Mouse (Mus musculus) neural tube, embryonic 12.5 days (tissue): ENCODE measurements around the gene Uap1l1. TPM values are rescaled to one million over a fixed set of nuclear protein-coding genes. Genes with fewer than 3 reads are reported as not detected.
"Not testable (repeated sequence)": the region's sequence is repeated elsewhere in the genome, so short reads cannot be mapped to it uniquely, and the experiment has no call there.

ENCODE experiments used
- ATAC-seq: fragments of 200-750 bp; cut with Nextera tagmentation; 2 replicates; pipeline ENCODE4 v1.8.0; 2017; ENCODE audit warnings: low read depth, mild to moderate bottlenecking, moderate TSS enrichment, moderate library complexity; ENCODE audit not compliant: low FRiP score
- H3K27ac ChIP-seq: fragments of 300-500 bp; sonication (generic); 2 replicates; pipeline ENCODE4 v1.5.1; 2016
- H3K27me3 ChIP-seq: fragments of 300-500 bp; sonication (generic); replicated peaks from 2 replicates; pipeline ENCODE4 v1.6.1; 2016; ENCODE audit warnings: mild to moderate bottlenecking
- H3K36me3 ChIP-seq: fragments of 300-500 bp; sonication (generic); 2 replicates; pipeline ENCODE4 v1.6.1; 2016; ENCODE audit warnings: mild to moderate bottlenecking
- H3K4me1 ChIP-seq: fragments of 300-500 bp; sonication (generic); 2 replicates; pipeline ENCODE4 v1.6.1; 2016
- H3K4me2 ChIP-seq: fragments of 300-500 bp; sonication (generic); replicated peaks from 2 replicates; pipeline ENCODE4 v1.6.1; 2016; ENCODE audit warnings: mild to moderate bottlenecking
- H3K4me3 ChIP-seq: fragments of 300-500 bp; sonication (generic); 2 replicates; pipeline ENCODE4 v1.5.1; 2016
- H3K9ac ChIP-seq: fragments of 300-500 bp; sonication (generic); 2 replicates; pipeline ENCODE4 v1.6.1; 2016; ENCODE audit warnings: mild to moderate bottlenecking
- H3K9me3 ChIP-seq: fragments of 300-500 bp; sonication (generic); 2 replicates; pipeline ENCODE4 v1.6.1; 2016; ENCODE audit warnings: mild to moderate bottlenecking
- WGBS: fragments of 180-500 bp; shearing (Covaris S2); methylation state at CpG from one replicate; pipeline ENCODE4 v1.1.7; 2016; 5-methylcytosine and 5-hydroxymethylcytosine counted together
- polyA plus RNA-seq: library from polyadenylated mRNA; unstranded; fragments of >200 nt; fragmentation: Nextera tagmentation; extraction: Ambion mirVana; gene quantifications from 2 replicates; pipeline ENCODE4 v1.2.1, GENCODE M21; 2016

The Uap1l1 gene
- 5.6 and 7.2 TPM in 2 replicates for polyA plus RNA-seq

- Histone ChIP-seq H3K27ac (no peak within 1 kb of the TSS), H3K4me1 (0 out of 2 replicates have a peak, but pooled peaks cover 10% of the 10 kb centered on the region), H3K4me3 (peak within 1 kb of the TSS; percentile 48), H3K4me2 (peak within 1 kb of the TSS; percentile 99), H3K9ac (peak within 1 kb of the TSS; percentile 62; the same call in 1 of the 2 replicates), H3K36me3 (no peaks in the 10 kb centered on the region), H3K27me3 (peaks cover 41% of the 10 kb centered on the region), H3K9me3 (no peaks in the 10 kb centered on the region)
- ATAC-seq: peak; percentile 73
- 1% methylated on average over 54 of the region's 54 CpGs for WGBS
These were observed at the start of gene Uap1l1 for GRCm38 (mm10) chr2:25365091-25365761. Gene Uap1l1 (minus strand): TSS chr2:25365682.

GRCm38 (mm10) chr2:25413436-25413835 is 48.0 kb upstream of the Uap1l1 start:
- not testable (repeated sequence) for H3K9ac ChIP-seq, H3K9me3 ChIP-seq, H3K27ac ChIP-seq, ATAC-seq, H3K4me1 ChIP-seq, H3K27me3 ChIP-seq, H3K4me2 ChIP-seq, H3K4me3 ChIP-seq
- peaks cover 20% of the 10 kb centered on the region for H3K36me3 ChIP-seq

GRCm38 (mm10) chr2:25408908-25409307 is 43.4 kb upstream of the Uap1l1 start:
- Histone ChIP-seq H3K4me3 (no peak overlapping the region), H3K4me1 (peaks cover 14% of the 10 kb centered on the region), H3K9ac (no peak overlapping the region), H3K9me3 (no peaks in the 10 kb centered on the region), H3K27ac (no peak overlapping the region), H3K4me2 (no peak overlapping the region), H3K36me3 (peaks cover 34% of the 10 kb centered on the region), H3K27me3 (0 out of 2 replicates have a peak, but pooled peaks cover 4% of the 10 kb centered on the region)
- WGBS: 88% methylated on average over 10 of the region's 10 CpGs
- no peak for ATAC-seq

- 82% methylated on average over 4 of the region's 4 CpGs for WGBS
- H3K4me1 ChIP-seq: peaks cover 29% of the 10 kb centered on the region
- no peaks in the 10 kb centered on the region for H3K9me3 ChIP-seq
- peaks cover 20% of the 10 kb centered on the region for H3K36me3 ChIP-seq
- H3K4me3 ChIP-seq: peak overlapping the region; percentile 89
- no peak overlapping the region for H3K27ac ChIP-seq
- H3K27me3 ChIP-seq: peaks cover 24% of the 10 kb centered on the region
- ATAC-seq: no peak
- H3K4me2 ChIP-seq: peak overlapping the region; percentile 76
- H3K9ac ChIP-seq: peak overlapping the region; percentile 98
These were observed 38.5 kb upstream of the Uap1l1 start for GRCm38 (mm10) chr2:25403994-25404393.

GRCm38 (mm10) chr2:25402972-25403601 is 37.6 kb upstream of the Uap1l1 start:
- Histone ChIP-seq H3K4me1 (peaks cover 29% of the 10 kb centered on the region), H3K9me3 (no peaks in the 10 kb centered on the region), H3K9ac (peak overlapping the region; percentile 98), H3K4me2 (peak overlapping the region; percentile 76), H3K36me3 (peaks cover 13% of the 10 kb centered on the region), H3K27ac (peak overlapping the region; percentile 60), H3K27me3 (peaks cover 33% of the 10 kb centered on the region), H3K4me3 (peak overlapping the region; percentile 89)
- under 1% methylated on average over 54 of the region's 54 CpGs for WGBS
- ATAC-seq: peak; percentile 77

- Histone ChIP-seq H3K4me3 (peak overlapping the region; percentile 89), H3K9me3 (no peaks in the 10 kb centered on the region), H3K4me1 (peaks cover 29% of the 10 kb centered on the region), H3K9ac (peak overlapping the region; percentile 98), H3K27me3 (peaks cover 39% of the 10 kb centered on the region), H3K27ac (no peak overlapping the region; the same call in 1 of the 2 replicates), H3K36me3 (peaks cover 7% of the 10 kb centered on the region; the same call in 1 of the 2 replicates), H3K4me2 (peak overlapping the region; percentile 76)
- WGBS: under 1% methylated on average over 13 of the region's 13 CpGs
- peak; percentile 65 for ATAC-seq
These were observed 37.0 kb upstream of the Uap1l1 start for GRCm38 (mm10) chr2:25402377-25402971.

GRCm38 (mm10) chr2:25400764-25401163 is 35.3 kb upstream of the Uap1l1 start:
- no peaks in the 10 kb centered on the region for H3K36me3 ChIP-seq
- peak overlapping the region; percentile 51 for H3K4me2 ChIP-seq
- no peaks in the 10 kb centered on the region for H3K9me3 ChIP-seq
- H3K9ac ChIP-seq: no peak overlapping the region
- 2% methylated on average over 17 of the region's 17 CpGs for WGBS
- H3K4me3 ChIP-seq: peak overlapping the region; percentile 9; the same call in 1 of the 2 replicates
- H3K4me1 ChIP-seq: peaks cover 35% of the 10 kb centered on the region
- H3K27ac ChIP-seq: no peak overlapping the region
- ATAC-seq: no peak
- H3K27me3 ChIP-seq: peaks cover 57% of the 10 kb centered on the region

- H3K27ac ChIP-seq: no peak overlapping the region
- no peak for ATAC-seq
- no peaks in the 10 kb centered on the region for H3K36me3 ChIP-seq
- peak overlapping the region; percentile 51 for H3K4me2 ChIP-seq
- H3K9ac ChIP-seq: no peak overlapping the region
- H3K27me3 ChIP-seq: peaks cover 61% of the 10 kb centered on the region
- H3K9me3 ChIP-seq: no peaks in the 10 kb centered on the region
- 21% methylated on average over 16 of the region's 16 CpGs for WGBS
- peaks cover 37% of the 10 kb centered on the region for H3K4me1 ChIP-seq
- peak overlapping the region; percentile 9; the same call in 1 of the 2 replicates for H3K4me3 ChIP-seq
These were observed 34.8 kb upstream of the Uap1l1 start for GRCm38 (mm10) chr2:25400291-25400690.

- H3K4me1 ChIP-seq: peaks cover 34% of the 10 kb centered on the region
- peaks cover 70% of the 10 kb centered on the region for H3K27me3 ChIP-seq
- WGBS: 69% methylated on average over 8 of the region's 8 CpGs
- no peaks in the 10 kb centered on the region for H3K9me3 ChIP-seq
- H3K4me2 ChIP-seq: 0 out of 2 replicates have a peak within 1 kb of the TSS, but pooled peaks have one; percentile 51
- no peaks in the 10 kb centered on the region for H3K36me3 ChIP-seq
- no peak within 1 kb of the TSS for H3K4me3 ChIP-seq
- no peak within 1 kb of the TSS for H3K9ac ChIP-seq
- no peak within 1 kb of the TSS for H3K27ac ChIP-seq
- ATAC-seq: no peak
These were observed 33.6 kb upstream of the Uap1l1 start, which contains the start of gene Npdc1 for GRCm38 (mm10) chr2:25399051-25399450. Gene Npdc1 (plus strand): TSS chr2:25399351.

- H3K4me1 ChIP-seq: peaks cover 26% of the 10 kb centered on the region
- no peak overlapping the region for H3K27ac ChIP-seq
- H3K9me3 ChIP-seq: no peaks in the 10 kb centered on the region
- no peaks in the 10 kb centered on the region for H3K36me3 ChIP-seq
- no peak overlapping the region for H3K4me2 ChIP-seq
- whole genome bisulfite sequencing: 86% methylated on average over 7 of the region's 7 CpGs
- H3K4me3 ChIP-seq: no peak overlapping the region
- peaks cover 76% of the 10 kb centered on the region for H3K27me3 ChIP-seq
- no peak for ATAC-seq
- no peak overlapping the region for H3K9ac ChIP-seq
These were observed 32.6 kb upstream of the Uap1l1 start for GRCm38 (mm10) chr2:25398065-25398464.

GRCm38 (mm10) chr2:25397010-25397409 is 31.5 kb upstream of the Uap1l1 start:
- ATAC-seq: no peak
- WGBS: 52% methylated on average over 1 of the region's 1 CpGs
- no peaks in the 10 kb centered on the region for H3K9me3 ChIP-seq
- H3K4me3 ChIP-seq: no peak overlapping the region
- no peak overlapping the region for H3K27ac ChIP-seq
- peaks cover 21% of the 10 kb centered on the region for H3K4me1 ChIP-seq
- H3K27me3 ChIP-seq: peaks cover 76% of the 10 kb centered on the region
- no peak overlapping the region for H3K9ac ChIP-seq
- no peaks in the 10 kb centered on the region for H3K36me3 ChIP-seq
- H3K4me2 ChIP-seq: no peak overlapping the region

GRCm38 (mm10) chr2:25396597-25396983 is 31.1 kb upstream of the Uap1l1 start:
- no peaks in the 10 kb centered on the region for H3K36me3 ChIP-seq
- ATAC-seq: no peak
- H3K27me3 ChIP-seq: peaks cover 76% of the 10 kb centered on the region
- 27% methylated on average over 3 of the region's 3 CpGs for WGBS
- H3K4me2 ChIP-seq: peak overlapping the region; percentile 66
- H3K4me1 ChIP-seq: peaks cover 21% of the 10 kb centered on the region
- no peak overlapping the region for H3K9ac ChIP-seq
- H3K27ac ChIP-seq: no peak overlapping the region
- no peaks in the 10 kb centered on the region for H3K9me3 ChIP-seq
- H3K4me3 ChIP-seq: no peak overlapping the region
